Mouse (Mus musculus) midbrain, embryonic 12.5 days (tissue): ENCODE results near the gene Gpr152. TPM values are rescaled to one million over a fixed set of nuclear protein-coding genes. Genes with fewer than 3 reads are reported as not detected.

ENCODE experiments used
- ATAC-seq: fragments of 200-750 bp; cut with Nextera tagmentation; 2 replicates; pipeline ENCODE4 v1.8.0; 2017; ENCODE audit warnings: low read depth, moderate TSS enrichment, moderate library complexity; ENCODE audit not compliant: low FRiP score
- H3K27ac ChIP-seq: fragments of 300-500 bp; sonication (generic); replicated peaks from 2 replicates; pipeline ENCODE4 v1.5.1; 2016; ENCODE audit warnings: mild to moderate bottlenecking
- H3K27me3 ChIP-seq: fragments of 300-500 bp; sonication (generic); 2 replicates; pipeline ENCODE4 v1.6.1; 2016; ENCODE audit warnings: mild to moderate bottlenecking
- H3K36me3 ChIP-seq: fragments of 300-500 bp; sonication (generic); 2 replicates; pipeline ENCODE4 v1.6.1; 2016
- H3K4me1 ChIP-seq: fragments of 300-500 bp; sonication (generic); 2 replicates; pipeline ENCODE4 v1.6.1; 2016
- H3K4me2 ChIP-seq: fragments of 300-500 bp; sonication (generic); replicated peaks from 2 replicates; pipeline ENCODE4 v1.6.1; 2016; ENCODE audit warnings: mild to moderate bottlenecking, moderate library complexity
- H3K4me3 ChIP-seq: fragments of 300-500 bp; sonication (generic); 2 replicates; pipeline ENCODE4 v1.5.1; 2016; ENCODE audit warnings: mild to moderate bottlenecking
- H3K9ac ChIP-seq: fragments of 300-500 bp; sonication (generic); replicated peaks from 2 replicates; pipeline ENCODE4 v1.6.1; 2016; ENCODE audit warnings: mild to moderate bottlenecking, moderate library complexity
- H3K9me3 ChIP-seq: fragments of 300-500 bp; sonication (generic); 2 replicates; pipeline ENCODE4 v1.6.1; 2016; ENCODE audit warnings: mild to moderate bottlenecking
- WGBS: fragments of 180-500 bp; shearing (Covaris S2); methylation state at CpG from one replicate; pipeline ENCODE4 v1.1.7; 2016; 5-methylcytosine and 5-hydroxymethylcytosine counted together
- polyA plus RNA-seq: library from polyadenylated mRNA; unstranded; fragments of >200 nt; fragmentation: Nextera tagmentation; extraction: Ambion mirVana; gene quantifications from 2 replicates; pipeline ENCODE4 v1.2.1, GENCODE M21; 2016

The Gpr152 gene
- polyA plus RNA-seq, 1 experiment from 2014 or later = not detected

- H3K4me1 ChIP-seq = peaks cover 26% of the 10 kb centered on the region
- no peaks in the 10 kb centered on the region for H3K27me3 ChIP-seq
- H3K27ac ChIP-seq = peak within 1 kb of the TSS; percentile 90
- H3K4me3 ChIP-seq = peak within 1 kb of the TSS; percentile 97
- H3K4me2 ChIP-seq = peak within 1 kb of the TSS; percentile 90
- no peaks in the 10 kb centered on the region for H3K9me3 ChIP-seq
- ATAC-seq = no peak
- peak within 1 kb of the TSS; percentile 98 for H3K9ac ChIP-seq
- H3K36me3 ChIP-seq = peaks cover 28% of the 10 kb centered on the region
- 73% methylated on average over 4 of the region's 4 CpGs for WGBS
These were observed 51.3 kb downstream of the Gpr152 start, which contains the start of gene Tbc1d10c for GRCm38 (mm10) chr19:4190831-4191334. Tbc1d10c (minus strand) TSS chr19:4191284.

- WGBS = 6% methylated on average over 43 of the region's 47 CpGs
- peak within 1 kb of the TSS; percentile 90 for H3K4me2 ChIP-seq
- peaks cover 31% of the 10 kb centered on the region for H3K4me1 ChIP-seq
- H3K27ac ChIP-seq = peak within 1 kb of the TSS; percentile 90
- H3K9me3 ChIP-seq = no peaks in the 10 kb centered on the region
- peak; percentile 92 for ATAC-seq
- H3K4me3 ChIP-seq = peak within 1 kb of the TSS; percentile 97
- H3K27me3 ChIP-seq = no peaks in the 10 kb centered on the region
- peak within 1 kb of the TSS; percentile 98 for H3K9ac ChIP-seq
- H3K36me3 ChIP-seq = peaks cover 36% of the 10 kb centered on the region
These were observed 52.1 kb downstream of the Gpr152 start, which contains the start of gene Ppp1ca for GRCm38 (mm10) chr19:4191528-4192250. Ppp1ca (plus strand) TSS chr19:4192065.

- Histone ChIP-seq H3K27ac (peak overlapping the region; percentile 90), H3K4me2 (peak overlapping the region; percentile 90), H3K9ac (peak overlapping the region; percentile 98), H3K4me3 (peak overlapping the region; percentile 97), H3K9me3 (no peaks in the 10 kb centered on the region), H3K4me1 (peaks cover 32% of the 10 kb centered on the region), H3K27me3 (no peaks in the 10 kb centered on the region), H3K36me3 (peaks cover 43% of the 10 kb centered on the region)
- peak; percentile 10 for ATAC-seq
- WGBS = under 1% methylated on average over 39 of the region's 52 CpGs
These were observed 52.8 kb downstream of the Gpr152 start for GRCm38 (mm10) chr19:4192251-4192985.

GRCm38 (mm10) chr19:4193129-4193528, 53.5 kb downstream of the Gpr152 start:
- Histone ChIP-seq H3K9me3 (no peaks in the 10 kb centered on the region), H3K4me3 (peak overlapping the region; percentile 97), H3K27ac (no peak overlapping the region), H3K27me3 (no peaks in the 10 kb centered on the region), H3K9ac (peak overlapping the region; percentile 98), H3K4me1 (peaks cover 32% of the 10 kb centered on the region), H3K36me3 (peaks cover 49% of the 10 kb centered on the region), H3K4me2 (peak overlapping the region; percentile 90)
- ATAC-seq = no peak
- 69% methylated on average over 6 of the region's 6 CpGs for WGBS

- H3K4me2 ChIP-seq = no peak overlapping the region
- no peak for ATAC-seq
- peaks cover 49% of the 10 kb centered on the region for H3K36me3 ChIP-seq
- WGBS = 90% methylated on average over 8 of the region's 8 CpGs
- H3K9ac ChIP-seq = no peak overlapping the region
- no peak overlapping the region for H3K27ac ChIP-seq
- no peaks in the 10 kb centered on the region for H3K9me3 ChIP-seq
- H3K27me3 ChIP-seq = no peaks in the 10 kb centered on the region
- no peak overlapping the region for H3K4me3 ChIP-seq
- H3K4me1 ChIP-seq = peaks cover 32% of the 10 kb centered on the region
These were observed 54.6 kb downstream of the Gpr152 start for GRCm38 (mm10) chr19:4194021-4194724.

GRCm38 (mm10) chr19:4194776-4195650, 55.4 kb downstream of the Gpr152 start:
- no peak for ATAC-seq
- Histone ChIP-seq H3K36me3 (peaks cover 52% of the 10 kb centered on the region), H3K9ac (no peak overlapping the region), H3K4me2 (no peak overlapping the region), H3K9me3 (no peaks in the 10 kb centered on the region), H3K27ac (no peak overlapping the region), H3K4me1 (peaks cover 35% of the 10 kb centered on the region), H3K27me3 (no peaks in the 10 kb centered on the region), H3K4me3 (no peak overlapping the region)
- WGBS = 82% methylated on average over 12 of the region's 12 CpGs

Other genes starting within 250 kb of the Gpr152 start
- gene Tcirg1, start 232.7 kb upstream of the Gpr152 start, polyA plus RNA-seq = 16.3 and 18.7 TPM in 2 replicates
- gene Ndufs8, start 227.0 kb upstream of the Gpr152 start, polyA plus RNA-seq = 193 and 210 TPM in 2 replicates
- 0.83 and 0.96 TPM in 2 replicates for gene Aldh3b1, start 210.0 kb upstream of the Gpr152 start, polyA plus RNA-seq
- gene Unc93b1, start 204.6 kb upstream of the Gpr152 start, polyA plus RNA-seq = 8.5 and 10.4 TPM in 2 replicates
- gene Aldh3b3, start 181.1 kb upstream of the Gpr152 start, polyA plus RNA-seq = not detected in 2 replicates
- gene Aldh3b2, start 167.5 kb upstream of the Gpr152 start, polyA plus RNA-seq = 0.62 and 1.0 TPM in 2 replicates
- gene Acy3, start 153.2 kb upstream of the Gpr152 start, polyA plus RNA-seq = 0.88 and 1.3 TPM in 2 replicates
- gene Tbx10, start 147.0 kb upstream of the Gpr152 start, polyA plus RNA-seq = not detected in 2 replicates
- 15.6 and 17.6 TPM in 2 replicates for gene Nudt8, start 139.2 kb upstream of the Gpr152 start, polyA plus RNA-seq
- 3.5 and 4.5 TPM in 2 replicates for gene Gm49405, start 139.2 kb upstream of the Gpr152 start, polyA plus RNA-seq
- gene Doc2g, start 136.5 kb upstream of the Gpr152 start, polyA plus RNA-seq = 3.6 and 5.2 TPM in 2 replicates
- gene Ndufv1, start 127.0 kb upstream of the Gpr152 start, polyA plus RNA-seq = 181 and 188 TPM in 2 replicates
- gene Gstp1, start 101.8 kb upstream of the Gpr152 start, polyA plus RNA-seq = 323 and 328 TPM in 2 replicates
- 1.6 and 2.4 TPM in 2 replicates for gene Gstp2, start 93.8 kb upstream of the Gpr152 start, polyA plus RNA-seq
- not detected in 2 replicates for gene Gstp3, start 80.2 kb upstream of the Gpr152 start, polyA plus RNA-seq
- not detected in 2 replicates for gene Cabp2, start 58.2 kb upstream of the Gpr152 start, polyA plus RNA-seq
- gene Cdk2ap2, start 42.6 kb upstream of the Gpr152 start, polyA plus RNA-seq = 66.7 and 68.0 TPM in 2 replicates
- 27.2 and 29.0 TPM in 2 replicates for gene Pitpnm1, start 39.8 kb upstream of the Gpr152 start, polyA plus RNA-seq
- gene Aip, start 13.9 kb upstream of the Gpr152 start, polyA plus RNA-seq = 59.5 and 63.6 TPM in 2 replicates
- gene Cabp4, start 4.2 kb downstream of the Gpr152 start, polyA plus RNA-seq = 0.12 and 0.14 TPM in 2 replicates
- 121 and 133 TPM in 2 replicates for gene Coro1b, start 8.8 kb downstream of the Gpr152 start, polyA plus RNA-seq
- 0.42 and 0.71 TPM in 2 replicates for gene Ptprcap, start 13.8 kb downstream of the Gpr152 start, polyA plus RNA-seq
- 62.8 and 63.3 TPM in 2 replicates for gene Rps6kb2, start 23.6 kb downstream of the Gpr152 start, polyA plus RNA-seq
- gene Carns1, start 35.7 kb downstream of the Gpr152 start, polyA plus RNA-seq = 3.8 and 4.2 TPM in 2 replicates
- 0.73 and 0.86 TPM in 2 replicates for gene Tbc1d10c, start 51.5 kb downstream of the Gpr152 start, polyA plus RNA-seq
- 709 and 733 TPM in 2 replicates for gene Ppp1ca, start 52.3 kb downstream of the Gpr152 start, polyA plus RNA-seq
- 35.0 and 41.5 TPM in 2 replicates for gene Rad9a, start 61.9 kb downstream of the Gpr152 start, polyA plus RNA-seq
- gene Clcf1, start 74.5 kb downstream of the Gpr152 start, polyA plus RNA-seq = 0.48 and 0.94 TPM in 2 replicates
- not detected in 2 replicates for gene AC109138.7, start 74.6 kb downstream of the Gpr152 start, polyA plus RNA-seq
- 15.2 and 16.1 TPM in 2 replicates for gene Pold4, start 92.1 kb downstream of the Gpr152 start, polyA plus RNA-seq
- gene Ssh3, start 129.4 kb downstream of the Gpr152 start, polyA plus RNA-seq = 6.0 and 7.5 TPM in 2 replicates
- gene Ankrd13d, start 143.3 kb downstream of the Gpr152 start, polyA plus RNA-seq = 17.6 and 18.9 TPM in 2 replicates
- 18.4 and 19.3 TPM in 2 replicates for gene Grk2, start 166.4 kb downstream of the Gpr152 start, polyA plus RNA-seq